Comparison of ENCODE assay signal across 10 mouse cellular contexts in genomic region chr12:86162890-86163816, GRCm38 (mm10).
DNase-seq lines count a peak whose midpoint lies in the region; ATAC-seq lines count a peak whose summit lies in the region.
"Had no signal": no experiment of that assay in that cellular context is flagged by ENCODE, and none has a peak within 500 bp of the region (broad histone marks: within the 10 kb centered on the region; RNA-seq: fewer than 3 reads in every experiment).

No protein-coding gene starts in this region.

- H3K27ac ChIP-seq in hindbrain, embryonic 10.5 days, result peak overlapping the region; percentile 89
- no peak overlapping the region; the same call in 1 of the 2 replicates for H3K27ac ChIP-seq in hindbrain, embryonic 14.5 days
- 0 out of 2 replicates have a peak overlapping the region, but pooled peaks have one; percentile 24 for H3K27ac ChIP-seq in embryonic facial prominence, embryonic 11.5 days (replicated peaks; ENCODE audit: low read depth, low read length)
- peak overlapping the region; percentile 59 for H3K27ac ChIP-seq in limb, embryonic 10.5 days
- H3K27ac ChIP-seq: stomach, postnatal 0 days had no signal

- H3K27me3 ChIP-seq in hindbrain, embryonic 10.5 days (ENCODE audit: insufficient read depth, poor library complexity, severe bottlenecking), result peaks cover 5% of the 10 kb centered on the region; the same call in 1 of the 2 replicates
- H3K27me3 ChIP-seq in hindbrain, embryonic 14.5 days (ENCODE audit: control insufficient read depth, insufficient read depth, low read length), result no peaks in the 10 kb centered on the region
- no peaks in the 10 kb centered on the region for H3K27me3 ChIP-seq in embryonic facial prominence, embryonic 11.5 days (ENCODE audit: control insufficient read depth, insufficient read depth, low read length)
- 0 out of 2 replicates have a peak, but pooled peaks cover 3% of the 10 kb centered on the region for H3K27me3 ChIP-seq in limb, embryonic 10.5 days (ENCODE audit: low read depth, poor library complexity, severe bottlenecking)

- WGBS in hindbrain, embryonic 10.5 days, result 8% methylated on average over 12 of the region's 12 CpGs
- 7% methylated on average over 11 of the region's 12 CpGs for WGBS in hindbrain, embryonic 14.5 days
- WGBS in embryonic facial prominence, embryonic 11.5 days, result 11% methylated on average over 12 of the region's 12 CpGs
- WGBS in limb, embryonic 10.5 days, result 38% methylated on average over 12 of the region's 12 CpGs

- H3K9ac ChIP-seq in hindbrain, embryonic 14.5 days, result no peak overlapping the region
- H3K9ac ChIP-seq in embryonic facial prominence, embryonic 11.5 days (replicated peaks; ENCODE audit: low read length), result no peak overlapping the region
- H3K9ac ChIP-seq: liver, postnatal 0 days had no signal

- DNase-seq in hindbrain, embryonic 10.5 days (ENCODE audit: low spot score), result peak; percentile 51
- no peak for DNase-seq in hindbrain, embryonic 14.5 days (ENCODE audit: low spot score)
- DNase-seq in Muller cell, postnatal 12 days (ENCODE audit: inconsistent ontology term), result peak; percentile 12
- DNase-seq in embryonic facial prominence, embryonic 11.5 days (ENCODE audit: low spot score), result peak; percentile 33
- no peak for DNase-seq in limb, embryonic 10.5 days (ENCODE audit: low spot score)
- DNase-seq in ovary, adult 18-20 months (ENCODE audit: low spot score), result no peak
- no peak for DNase-seq in layer of hippocampus, postnatal 36 days
- DNase-seq: liver, postnatal 0 days had no signal

- peaks cover 17% of the 10 kb centered on the region for H3K36me3 ChIP-seq in hindbrain, embryonic 10.5 days
- H3K36me3 ChIP-seq in hindbrain, embryonic 14.5 days (replicated peaks; ENCODE audit: control insufficient read depth, insufficient read depth), result no peaks in the 10 kb centered on the region
- no peaks in the 10 kb centered on the region for H3K36me3 ChIP-seq in embryonic facial prominence, embryonic 11.5 days (replicated peaks; ENCODE audit: control insufficient read depth, insufficient read depth, low read depth, low read length)
- peaks cover 13% of the 10 kb centered on the region for H3K36me3 ChIP-seq in limb, embryonic 10.5 days

- peaks cover 7% of the 10 kb centered on the region; the same call in 1 of the 2 replicates for H3K9me3 ChIP-seq in hindbrain, embryonic 10.5 days
- no peaks in the 10 kb centered on the region for H3K9me3 ChIP-seq in hindbrain, embryonic 14.5 days (ENCODE audit: control insufficient read depth, low read length)
- no peaks in the 10 kb centered on the region for H3K9me3 ChIP-seq in embryonic facial prominence, embryonic 11.5 days (replicated peaks; ENCODE audit: control insufficient read depth, low read length)
- H3K9me3 ChIP-seq in limb, embryonic 10.5 days (replicated peaks), result no peaks in the 10 kb centered on the region

- peaks cover 71% of the 10 kb centered on the region for H3K4me1 ChIP-seq in hindbrain, embryonic 10.5 days (replicated peaks)
- H3K4me1 ChIP-seq in hindbrain, embryonic 14.5 days (replicated peaks; ENCODE audit: control insufficient read depth, insufficient read depth, low read length), result peaks cover 15% of the 10 kb centered on the region
- H3K4me1 ChIP-seq in embryonic facial prominence, embryonic 11.5 days (ENCODE audit: control insufficient read depth, insufficient read depth, low read length), result no peaks in the 10 kb centered on the region; the same call in 1 of the 2 replicates
- peaks cover 65% of the 10 kb centered on the region for H3K4me1 ChIP-seq in limb, embryonic 10.5 days

- peak overlapping the region; percentile 18; the same call in 1 of the 2 replicates for H3K4me3 ChIP-seq in hindbrain, embryonic 10.5 days
- no peak overlapping the region for H3K4me3 ChIP-seq in hindbrain, embryonic 14.5 days (replicated peaks; ENCODE audit: low read length)
- no peak overlapping the region for H3K4me3 ChIP-seq in embryonic facial prominence, embryonic 11.5 days (ENCODE audit: low read depth, low read length)
- H3K4me3 ChIP-seq in limb, embryonic 10.5 days, result no peak overlapping the region

- no peak for ATAC-seq in hindbrain, embryonic 14.5 days (ENCODE audit: low FRiP score)
- no peak for ATAC-seq in embryonic facial prominence, embryonic 11.5 days (replicated peaks; ENCODE audit: insufficient number of reproducible peaks, low FRiP score, low TSS enrichment, low read depth)
- no peak for ATAC-seq in CD4-positive, CD25-positive, alpha-beta regulatory T cell, adult 4 months
- ATAC-seq: liver, postnatal 0 days had no signal

- H3K4me2 ChIP-seq in hindbrain, embryonic 14.5 days (replicated peaks), result no peak overlapping the region
- no peak overlapping the region for H3K4me2 ChIP-seq in embryonic facial prominence, embryonic 11.5 days (ENCODE audit: low read depth, low read length)

Comparison
In these comparisons a context has a peak if more than half of its experiments do, and no peak if none do; other contexts are left out.
1. DNase-seq: peak in hindbrain, embryonic 10.5 days (single experiment), Muller cell, postnatal 12 days (single experiment) and embryonic facial prominence, embryonic 11.5 days (single experiment); none in hindbrain, embryonic 14.5 days (single experiment), limb, embryonic 10.5 days (single experiment), ovary, adult 18-20 months (single experiment) and layer of hippocampus, postnatal 36 days (0 of 2).